Mouse (Mus musculus) liver, embryonic 11.5 days (tissue): Measurements from ENCODE around the gene Hecw2. TPM values are rescaled to one million over a fixed set of nuclear protein-coding genes. Genes with fewer than 3 reads are reported as not detected.

Experiments
- ATAC-seq: fragments of 200-750 bp; cut with Nextera tagmentation; replicated peaks from 2 replicates; pipeline ENCODE4 v1.8.0; 2017; ENCODE audit warnings: moderate number of reproducible peaks, mild to moderate bottlenecking, moderate TSS enrichment, moderate library complexity; ENCODE audit not compliant: low FRiP score
- DNase-seq: peaks from one replicate; pipeline ENCODE4 v3.0.0-alpha.2; 2017; ENCODE audit warnings: low spot score
- H3K27ac ChIP-seq: fragments of 300-500 bp; sonication (generic); 2 replicates; pipeline ENCODE4 v1.5.1; 2014; ENCODE audit warnings: mild to moderate bottlenecking, low read depth, low read length, control low read depth
- H3K27me3 ChIP-seq: fragments of 300-500 bp; sonication (generic); replicated peaks from 2 replicates; pipeline ENCODE4 v1.6.1; 2014; ENCODE audit warnings: low read length, mixed read lengths; ENCODE audit not compliant: control insufficient read depth, insufficient read depth
- H3K36me3 ChIP-seq: fragments of 300-500 bp; sonication (generic); 2 replicates; pipeline ENCODE4 v1.6.1; 2014; ENCODE audit warnings: mild to moderate bottlenecking, low read length, moderate library complexity, mixed read lengths; ENCODE audit not compliant: control insufficient read depth, insufficient read depth
- H3K4me1 ChIP-seq: fragments of 300-500 bp; sonication (generic); replicated peaks from 2 replicates; pipeline ENCODE4 v1.6.1; 2014; ENCODE audit warnings: low read length, mixed read lengths; ENCODE audit not compliant: control insufficient read depth, insufficient read depth
- H3K4me2 ChIP-seq: fragments of 300-500 bp; sonication (generic); 2 replicates; pipeline ENCODE4 v1.6.1; 2014; ENCODE audit warnings: mild to moderate bottlenecking, control low read depth, moderate library complexity
- H3K4me3 ChIP-seq: fragments of 300-500 bp; sonication (generic); 2 replicates; pipeline ENCODE4 v1.5.1; 2014; ENCODE audit warnings: low read depth, low read length, control low read depth
- H3K9ac ChIP-seq: fragments of 300-500 bp; sonication (generic); 2 replicates; pipeline ENCODE4 v1.6.1; 2014; ENCODE audit warnings: low read depth, low read length, control low read depth
- H3K9me3 ChIP-seq: fragments of 300-500 bp; sonication (generic); 2 replicates; pipeline ENCODE4 v1.6.1; 2016; ENCODE audit warnings: low read length, inconsistent platforms, mixed read lengths; ENCODE audit not compliant: control insufficient read depth
- WGBS: fragments of 180-500 bp; shearing (Covaris S2); extraction: QIAGEN DNeasy Blood & Tissue Kit; methylation state at CpG from one replicate; pipeline ENCODE4 v1.1.7; 2014; 5-methylcytosine and 5-hydroxymethylcytosine counted together
- polyA plus RNA-seq: library from polyadenylated mRNA; unstranded; fragments of >200 nt; fragmentation: Nextera tagmentation; extraction: Ambion mirVana; gene quantifications from 2 replicates; pipeline ENCODE4 v1.2.1, GENCODE M21; 2014

The Hecw2 gene
- polyA plus RNA-seq, 1 experiment from 2014 or later: 1.8 TPM

DNA sequence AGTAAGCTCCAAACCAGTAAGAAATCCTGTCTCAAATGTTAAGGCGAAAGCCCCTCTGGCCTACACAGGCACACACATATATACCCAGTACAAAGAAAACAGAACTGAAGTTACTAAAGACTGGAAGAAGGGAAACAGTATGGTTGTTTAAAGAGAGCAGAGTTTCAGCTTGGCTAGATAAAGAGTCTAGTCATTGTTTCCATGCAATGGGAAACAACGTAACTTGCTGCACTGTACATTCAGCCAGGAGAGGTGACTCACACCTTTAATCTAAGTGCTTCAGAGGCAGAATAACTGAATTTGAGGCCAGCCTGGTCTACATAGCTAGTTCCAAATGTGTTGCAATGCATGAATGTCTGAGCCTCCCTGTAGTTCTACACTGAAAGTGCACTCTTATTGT lies 18.4 kb downstream of the Hecw2 start:
- no peak overlapping the region for H3K4me3 ChIP-seq
- no peak overlapping the region for H3K9ac ChIP-seq
- H3K27me3 ChIP-seq: no peaks in the 10 kb centered on the region
- WGBS: 92% methylated on average over 2 of the region's 2 CpGs
- H3K4me2 ChIP-seq: no peak overlapping the region
- no peaks in the 10 kb centered on the region for H3K4me1 ChIP-seq
- no peak overlapping the region for H3K27ac ChIP-seq
- ATAC-seq (no peak), DNase-seq (no peak)
- H3K36me3 ChIP-seq: no peaks in the 10 kb centered on the region
- no peaks in the 10 kb centered on the region for H3K9me3 ChIP-seq

DNA sequence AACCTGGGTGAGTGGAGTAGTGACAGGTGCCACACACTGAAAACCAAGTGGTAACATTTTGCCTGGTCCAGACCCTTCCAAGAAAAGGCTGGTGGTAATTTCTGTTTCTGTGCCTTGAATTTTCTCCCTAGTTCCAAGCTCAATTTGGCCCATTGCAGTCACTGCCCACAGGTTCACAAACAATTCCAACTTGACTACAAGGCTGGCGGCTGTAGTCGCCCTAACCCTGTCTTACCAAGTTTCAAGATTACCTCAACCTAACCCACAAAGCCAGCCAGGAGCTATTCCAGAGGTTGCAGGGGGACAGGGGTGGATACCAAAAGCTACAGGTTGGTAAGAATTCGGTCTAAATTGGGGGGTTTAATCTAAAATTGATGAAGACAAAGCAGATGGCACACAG lies 27.0 kb downstream of the Hecw2 start:
- H3K9ac ChIP-seq: no peak overlapping the region
- no peaks in the 10 kb centered on the region for H3K4me1 ChIP-seq
- H3K4me2 ChIP-seq: no peak overlapping the region
- H3K27ac ChIP-seq: no peak overlapping the region
- no peaks in the 10 kb centered on the region for H3K27me3 ChIP-seq
- ATAC-seq (no peak), DNase-seq (no peak)
- H3K9me3 ChIP-seq: no peaks in the 10 kb centered on the region
- no peaks in the 10 kb centered on the region for H3K36me3 ChIP-seq
- H3K4me3 ChIP-seq: no peak overlapping the region
- 81% methylated on average over 3 of the region's 3 CpGs for WGBS

DNA sequence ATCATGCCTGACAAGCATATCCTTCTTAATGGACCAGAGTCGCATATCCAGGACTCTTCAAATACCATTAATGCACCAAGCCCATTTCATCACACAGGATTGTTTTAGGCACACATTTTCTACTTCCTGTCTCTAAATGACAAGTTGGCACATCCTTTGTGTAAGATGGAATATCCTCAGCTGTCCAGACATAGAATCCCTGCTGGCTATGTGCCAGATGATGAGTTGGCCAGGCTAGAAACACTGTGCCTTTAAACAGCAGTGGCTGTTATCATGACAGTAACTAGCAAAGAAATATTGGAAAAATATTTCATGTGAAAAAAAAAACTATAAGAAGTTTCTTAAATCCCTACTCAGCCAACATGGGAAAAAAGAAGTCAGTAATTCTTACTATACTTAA lies 35.4 kb downstream of the Hecw2 start:
- no peaks in the 10 kb centered on the region for H3K9me3 ChIP-seq
- DNase-seq (no peak), ATAC-seq (no peak)
- H3K36me3 ChIP-seq: no peaks in the 10 kb centered on the region
- H3K4me1 ChIP-seq: no peaks in the 10 kb centered on the region
- no peaks in the 10 kb centered on the region for H3K27me3 ChIP-seq
- H3K27ac ChIP-seq: no peak overlapping the region
- H3K4me2 ChIP-seq: no peak overlapping the region
- 56% methylated on average over 1 of the region's 1 CpGs for WGBS
- H3K9ac ChIP-seq: no peak overlapping the region
- no peak overlapping the region for H3K4me3 ChIP-seq

DNA sequence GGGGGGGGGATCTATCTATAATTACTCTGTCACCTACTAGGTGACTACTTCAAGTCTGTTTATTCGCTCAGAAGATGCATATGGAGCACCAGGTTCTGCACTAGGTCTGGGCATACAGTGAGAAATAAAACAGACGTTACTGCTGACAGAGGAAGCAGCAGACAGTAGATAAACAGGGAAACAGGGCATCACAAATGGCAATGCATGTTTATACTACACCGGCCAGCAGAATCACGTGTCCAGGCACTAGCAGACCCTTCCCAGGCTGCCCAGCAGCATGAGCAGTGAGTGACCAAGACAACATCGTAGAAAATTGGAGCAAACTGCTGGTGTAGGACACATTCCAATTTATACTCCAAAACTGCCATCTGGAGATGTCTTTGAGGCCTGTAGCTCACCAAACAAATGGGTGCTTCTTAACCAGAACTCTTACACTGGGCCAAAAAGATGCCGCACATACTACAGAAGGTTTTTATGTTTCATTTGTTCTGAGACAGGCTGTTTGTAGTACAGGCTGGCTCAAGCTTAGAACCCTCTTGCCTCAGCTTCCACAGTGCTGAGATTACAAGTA lies 41.7 kb downstream of the Hecw2 start:
- ATAC-seq (no peak), DNase-seq (no peak)
- no peak overlapping the region for H3K4me2 ChIP-seq
- H3K4me1 ChIP-seq: no peaks in the 10 kb centered on the region
- WGBS: 68% methylated on average over 6 of the region's 6 CpGs
- no peaks in the 10 kb centered on the region for H3K27me3 ChIP-seq
- H3K27ac ChIP-seq: no peak overlapping the region
- H3K9ac ChIP-seq: no peak overlapping the region
- no peaks in the 10 kb centered on the region for H3K9me3 ChIP-seq
- no peak overlapping the region for H3K4me3 ChIP-seq
- H3K36me3 ChIP-seq: no peaks in the 10 kb centered on the region

DNA sequence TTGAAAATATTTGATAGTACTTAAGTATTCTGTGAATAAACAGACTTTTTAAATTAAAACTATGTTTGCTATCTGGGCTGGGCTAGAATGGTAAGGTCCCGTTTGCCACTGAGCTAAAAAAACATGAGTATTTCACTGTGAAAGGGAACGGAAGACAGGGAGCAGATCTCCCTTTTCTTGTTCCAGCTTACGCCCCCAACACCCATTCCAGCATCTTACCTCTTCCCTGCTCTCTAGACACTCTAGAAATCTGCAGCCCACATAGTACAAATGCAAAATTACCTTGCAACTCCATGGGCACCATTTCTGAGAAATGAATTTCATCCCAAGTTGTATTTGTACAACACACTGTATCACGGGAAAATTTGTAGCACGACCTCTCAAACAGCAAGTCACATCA lies 49.9 kb downstream of the Hecw2 start:
- H3K4me1 ChIP-seq: no peaks in the 10 kb centered on the region

DNA sequence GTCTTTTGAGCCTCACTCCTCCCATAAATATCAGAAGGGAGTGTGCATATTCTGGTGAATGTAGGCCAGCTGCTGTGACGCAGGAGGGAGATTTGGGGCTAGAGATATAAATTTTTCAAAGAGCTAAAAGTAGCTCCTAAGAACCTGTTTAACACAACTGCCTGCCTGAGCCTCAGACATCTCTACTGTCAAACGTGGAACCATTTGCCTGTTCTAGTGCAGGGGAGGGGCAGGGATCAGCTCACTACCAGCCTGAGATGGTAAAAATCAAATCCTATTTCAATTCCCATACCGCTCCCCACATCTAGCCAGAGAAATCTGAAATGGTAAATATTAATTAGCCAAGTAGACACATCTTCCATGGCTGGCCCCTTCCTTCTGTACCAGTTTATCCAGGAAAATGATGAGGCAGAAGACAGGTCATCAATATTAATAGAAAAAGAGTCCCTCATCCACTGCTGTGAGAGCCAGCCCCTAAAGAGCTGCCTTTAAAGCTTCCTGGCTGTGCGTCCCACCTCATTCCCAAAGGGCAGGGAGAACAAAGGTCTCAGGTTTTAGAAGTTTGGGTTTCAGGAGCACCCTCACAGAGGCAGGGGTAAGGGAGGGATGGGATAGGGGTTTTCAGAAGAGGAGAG lies 61.0 kb downstream of the Hecw2 start:
- no peak overlapping the region for H3K27ac ChIP-seq
- no peaks in the 10 kb centered on the region for H3K36me3 ChIP-seq
- no peaks in the 10 kb centered on the region for H3K4me1 ChIP-seq
- DNase-seq: no peak
- H3K9me3 ChIP-seq: no peaks in the 10 kb centered on the region
- H3K4me2 ChIP-seq: no peak overlapping the region
- H3K4me3 ChIP-seq: no peak overlapping the region
- 66% methylated on average over 4 of the region's 4 CpGs for WGBS
- ATAC-seq: no peak
- H3K27me3 ChIP-seq: no peaks in the 10 kb centered on the region
- H3K9ac ChIP-seq: no peak overlapping the region

More for the DNA sequence above, 49.9 kb downstream of the Hecw2 start:
- Histone ChIP-seq H3K4me3 (no peak overlapping the region), H3K4me2 (no peak overlapping the region), H3K27me3 (no peaks in the 10 kb centered on the region), H3K9ac (no peak overlapping the region), H3K9me3 (no peaks in the 10 kb centered on the region), H3K36me3 (no peaks in the 10 kb centered on the region), H3K27ac (no peak overlapping the region)
- WGBS: 89% methylated on average over 5 of the region's 5 CpGs
- ATAC-seq (no peak), DNase-seq (no peak)

DNA sequence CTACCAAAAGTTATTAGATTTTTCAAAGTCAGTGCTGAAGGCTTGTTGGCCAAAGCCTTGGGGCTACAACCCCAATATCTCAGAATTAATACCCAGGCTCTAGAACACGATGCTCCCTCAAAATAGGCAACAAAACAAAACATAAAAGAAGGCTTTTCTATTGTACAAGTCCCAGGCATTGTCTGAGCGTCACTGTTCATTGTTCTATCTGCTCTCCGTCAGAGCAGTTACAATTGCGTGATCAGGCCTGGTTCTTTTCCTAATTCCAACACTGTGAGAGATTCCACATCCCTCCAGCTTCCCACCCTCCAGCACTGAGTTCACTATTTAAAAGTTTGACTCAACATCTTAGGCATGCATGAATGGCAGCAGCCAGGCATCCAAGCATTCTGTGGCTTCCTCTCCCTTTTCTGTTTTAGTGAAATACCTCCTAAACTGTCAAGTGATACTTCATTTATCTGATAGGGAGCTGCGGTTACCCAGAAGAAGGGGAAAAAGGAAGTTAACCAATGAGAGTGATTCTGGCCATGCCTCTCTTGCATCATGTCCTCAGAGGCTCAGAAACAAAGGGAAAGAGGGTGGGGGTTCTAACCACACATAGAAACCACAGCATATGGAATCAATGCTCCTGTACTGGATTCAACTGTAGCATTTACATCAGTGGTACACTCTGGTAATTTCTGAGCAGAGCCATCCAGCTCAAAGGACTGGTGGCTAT lies 66.1 kb downstream of the Hecw2 start:
- WGBS: 46% methylated on average over 5 of the region's 5 CpGs
- DNase-seq (no peak), ATAC-seq (no peak)
- Histone ChIP-seq H3K27ac (no peak overlapping the region), H3K4me1 (no peaks in the 10 kb centered on the region), H3K4me2 (no peak overlapping the region), H3K36me3 (no peaks in the 10 kb centered on the region), H3K4me3 (no peak overlapping the region), H3K27me3 (no peaks in the 10 kb centered on the region), H3K9me3 (no peaks in the 10 kb centered on the region), H3K9ac (no peak overlapping the region)

DNA sequence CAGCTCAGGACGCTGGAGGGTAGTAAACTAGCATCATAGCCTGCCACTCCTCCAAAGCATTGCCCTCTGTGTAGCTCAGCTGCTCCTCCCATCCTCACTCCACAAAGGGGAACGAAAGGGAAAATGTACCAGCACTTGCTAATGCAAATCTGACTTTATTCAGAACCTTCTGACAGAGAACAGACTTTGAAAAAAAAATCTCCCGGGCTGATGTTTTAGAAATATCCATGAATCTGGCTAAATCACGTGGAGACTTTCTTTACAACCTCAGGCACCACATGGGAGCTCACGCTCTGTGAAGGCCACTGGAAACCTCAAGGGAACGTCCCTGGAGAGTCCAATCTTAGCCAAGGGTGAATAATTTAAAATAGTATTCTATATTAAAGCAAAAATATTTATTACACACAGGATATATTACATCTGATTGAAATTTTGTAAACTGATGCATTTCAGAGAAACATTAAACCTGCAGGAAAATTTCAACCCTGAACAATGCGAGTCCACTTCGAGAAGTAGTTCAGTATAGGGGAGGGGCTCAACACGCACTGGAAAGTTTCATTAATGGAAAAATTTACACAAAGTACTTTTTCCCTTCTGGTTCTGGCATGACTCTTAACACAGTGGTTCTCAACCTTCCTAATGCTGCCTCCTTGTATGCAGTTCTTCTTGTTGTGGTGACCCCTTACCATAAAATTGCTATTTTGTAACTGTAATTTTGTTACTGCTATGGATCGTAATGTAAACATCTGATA lies 67.8 kb downstream of the Hecw2 start:
- Histone ChIP-seq H3K36me3 (no peaks in the 10 kb centered on the region), H3K27ac (no peak overlapping the region), H3K4me2 (no peak overlapping the region), H3K4me1 (no peaks in the 10 kb centered on the region), H3K27me3 (no peaks in the 10 kb centered on the region), H3K4me3 (no peak overlapping the region), H3K9me3 (no peaks in the 10 kb centered on the region), H3K9ac (no peak overlapping the region)
- DNase-seq (no peak), ATAC-seq (no peak)
- WGBS: 78% methylated on average over 10 of the region's 10 CpGs
